Mouse (Mus musculus): ENCODE data around the gene Mrpl19. TPM values are rescaled to one million over a fixed set of nuclear protein-coding genes. Genes with fewer than 3 reads are reported as not detected.

Gene Mrpl19
- 51.0 and 57.0 TPM in 2 replicates for polyA plus RNA-seq (2016; fragmentation: Nextera tagmentation; extraction: Ambion mirVana)

DNA sequence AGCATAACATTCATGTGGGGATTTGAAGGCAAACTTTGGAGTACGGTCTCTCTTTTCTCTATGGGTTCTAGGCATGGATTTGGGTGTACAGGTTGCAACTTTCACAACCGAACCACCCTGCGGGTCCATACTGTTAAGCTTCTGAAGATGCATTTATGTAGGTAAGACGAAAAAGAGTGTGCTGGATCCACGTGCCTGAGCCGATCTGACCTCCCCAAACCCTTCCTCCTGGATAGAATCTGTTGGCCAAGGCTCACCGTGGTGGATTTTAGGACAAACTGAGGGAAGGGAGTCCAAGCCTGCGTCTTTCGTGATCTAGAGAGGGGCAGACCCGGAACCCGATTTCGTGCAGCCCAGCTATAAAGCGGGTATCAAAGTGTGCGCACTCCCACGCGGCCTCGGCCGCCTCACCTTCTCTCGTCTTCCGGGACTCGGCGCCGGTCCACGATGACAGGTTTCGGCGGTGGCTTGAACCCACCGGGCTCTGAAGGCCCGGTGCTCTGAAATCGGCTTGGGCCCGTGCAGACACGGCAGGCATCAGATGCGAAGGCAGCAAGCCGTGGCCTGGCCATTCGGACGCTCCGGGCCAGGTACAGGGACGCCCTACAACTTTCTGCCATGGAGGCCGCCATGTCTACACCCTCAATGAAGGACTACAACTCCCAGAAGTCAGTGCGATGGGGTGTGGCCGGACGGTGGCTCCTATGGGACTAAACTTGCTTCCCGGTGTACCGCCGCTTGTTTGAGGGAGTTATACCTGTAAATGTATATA, at the start of gene Mrpl19:
Gene Mrpl19 (minus strand): TSS at position 663 of the 772 bp plus-strand sequence.
- H3K4me2 ChIP-seq (replicated peaks) = peak within 1 kb of the TSS; percentile 67
- H3K27me3 ChIP-seq = no peaks in the 10 kb centered on the region
- ATAC-seq (ENCODE audit: insufficient number of reproducible peaks, insufficient read depth, low FRiP score, low TSS enrichment) = peak; percentile 95
- peak within 1 kb of the TSS; percentile 60 for H3K9ac ChIP-seq
- peaks cover 29% of the 10 kb centered on the region for H3K36me3 ChIP-seq
- no peaks in the 10 kb centered on the region for H3K9me3 ChIP-seq
- peaks cover 7% of the 10 kb centered on the region; the same call in 1 of the 2 replicates for H3K4me1 ChIP-seq
- no peak within 1 kb of the TSS for H3K27ac ChIP-seq
- WGBS = 2% methylated on average over 44 of the region's 44 CpGs
- peak within 1 kb of the TSS; percentile 83 for H3K4me3 ChIP-seq

DNA sequence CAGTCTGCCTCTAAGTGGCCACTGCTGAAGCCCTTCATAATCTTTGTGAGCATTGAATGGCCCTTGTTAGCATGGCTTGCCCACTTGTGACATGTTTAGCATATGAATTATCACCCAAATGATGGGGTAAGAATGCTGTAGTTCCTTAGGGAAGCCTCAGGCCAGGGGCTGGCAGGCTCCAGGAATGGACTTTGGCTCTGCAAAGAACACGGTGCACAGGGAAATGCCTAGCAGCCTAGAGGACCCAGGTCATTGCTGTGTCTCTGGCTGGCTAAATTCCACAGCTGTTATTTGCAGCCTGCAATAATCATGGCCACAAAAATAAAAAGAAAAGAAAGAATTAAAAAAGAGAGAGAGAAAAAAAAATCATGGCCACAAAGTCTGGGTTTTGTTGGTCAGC, 46.6 kb upstream of the Mrpl19 start:
- Histone ChIP-seq H3K36me3 (no peaks in the 10 kb centered on the region), H3K4me3 (no peak overlapping the region), H3K27me3 (no peaks in the 10 kb centered on the region), H3K27ac (no peak overlapping the region), H3K9ac (no peak overlapping the region), H3K9me3 (no peaks in the 10 kb centered on the region), H3K4me2 (replicated peaks) (no peak overlapping the region), H3K4me1 (no peaks in the 10 kb centered on the region)
- ATAC-seq (ENCODE audit: insufficient number of reproducible peaks, insufficient read depth, low FRiP score, low TSS enrichment) = no peak
- WGBS = 85% methylated on average over 1 of the region's 1 CpGs

DNA sequence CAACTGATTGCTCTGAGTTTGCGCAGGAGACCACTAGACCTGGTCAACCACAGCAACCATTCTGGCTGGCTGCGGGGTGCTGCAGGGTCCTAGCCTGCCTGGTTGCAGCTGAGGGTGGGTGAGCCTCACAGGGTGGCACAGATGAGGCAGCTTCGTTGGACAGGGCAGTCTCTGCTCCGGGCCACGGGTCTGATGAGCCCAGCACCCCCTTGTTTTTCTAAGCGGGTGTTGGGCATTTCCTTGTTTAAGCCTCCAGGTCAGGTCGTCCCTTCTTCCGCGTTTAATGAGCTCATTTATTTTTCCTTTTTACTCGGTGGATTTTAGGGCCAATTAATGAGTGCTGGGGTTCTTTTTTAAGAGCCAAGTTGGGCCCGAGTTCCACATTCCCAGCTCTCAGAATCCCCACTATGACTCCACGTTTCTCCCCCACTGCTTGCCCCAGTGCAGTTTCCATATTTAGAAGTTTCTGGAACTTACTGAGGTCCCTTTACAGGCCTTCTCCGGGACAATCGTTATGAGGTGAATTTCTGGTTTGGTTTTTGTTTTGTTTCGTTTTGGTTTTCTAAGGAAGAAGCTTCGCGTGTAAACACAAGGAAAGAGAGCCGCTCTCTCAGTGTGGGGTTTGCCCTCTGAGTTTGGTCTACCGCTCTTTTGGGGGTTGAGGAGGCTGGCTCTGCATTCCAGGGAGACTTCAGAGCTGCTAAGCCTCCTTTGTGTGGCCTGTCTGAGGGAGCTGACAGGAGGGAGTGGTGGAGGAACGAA, 24.5 kb upstream of the Mrpl19 start:
- Histone ChIP-seq H3K36me3 (no peaks in the 10 kb centered on the region), H3K9ac (no peak overlapping the region), H3K27me3 (0 out of 2 replicates have a peak, but pooled peaks cover 3% of the 10 kb centered on the region), H3K4me2 (replicated peaks) (no peak overlapping the region), H3K4me1 (peaks cover 17% of the 10 kb centered on the region; the same call in 1 of the 2 replicates), H3K27ac (no peak overlapping the region), H3K4me3 (no peak overlapping the region), H3K9me3 (no peaks in the 10 kb centered on the region)
- no peak for ATAC-seq (ENCODE audit: insufficient number of reproducible peaks, insufficient read depth, low FRiP score, low TSS enrichment)
- WGBS = 40% methylated on average over 20 of the region's 20 CpGs

DNA sequence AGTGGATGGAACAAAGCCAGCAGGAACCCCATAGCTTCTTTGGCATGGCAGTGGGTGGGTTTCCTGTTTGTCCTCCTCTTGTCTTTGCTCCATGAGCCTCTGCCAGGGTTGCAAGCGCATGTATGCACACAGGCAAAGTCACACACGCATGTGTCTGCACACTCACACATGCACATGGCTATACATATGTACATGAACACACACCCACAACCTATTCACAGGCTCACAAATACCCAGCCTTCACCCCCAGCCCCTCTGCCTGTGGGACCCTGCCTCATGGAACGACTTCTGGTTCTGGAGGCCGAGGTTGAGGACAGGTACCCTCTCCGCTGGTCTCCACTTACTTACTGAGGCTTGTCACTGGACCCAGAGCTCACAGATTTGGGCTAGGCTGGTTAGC, 22.6 kb upstream of the Mrpl19 start:
- no peak overlapping the region for H3K4me2 ChIP-seq (replicated peaks)
- H3K27ac ChIP-seq = no peak overlapping the region
- H3K9ac ChIP-seq = no peak overlapping the region
- no peaks in the 10 kb centered on the region for H3K9me3 ChIP-seq
- 0 out of 2 replicates have a peak, but pooled peaks cover 3% of the 10 kb centered on the region for H3K27me3 ChIP-seq
- 95% methylated on average over 5 of the region's 5 CpGs for WGBS
- no peaks in the 10 kb centered on the region for H3K36me3 ChIP-seq
- peaks cover 17% of the 10 kb centered on the region; the same call in 1 of the 2 replicates for H3K4me1 ChIP-seq
- no peak overlapping the region for H3K4me3 ChIP-seq
- no peak for ATAC-seq (ENCODE audit: insufficient number of reproducible peaks, insufficient read depth, low FRiP score, low TSS enrichment)

DNA sequence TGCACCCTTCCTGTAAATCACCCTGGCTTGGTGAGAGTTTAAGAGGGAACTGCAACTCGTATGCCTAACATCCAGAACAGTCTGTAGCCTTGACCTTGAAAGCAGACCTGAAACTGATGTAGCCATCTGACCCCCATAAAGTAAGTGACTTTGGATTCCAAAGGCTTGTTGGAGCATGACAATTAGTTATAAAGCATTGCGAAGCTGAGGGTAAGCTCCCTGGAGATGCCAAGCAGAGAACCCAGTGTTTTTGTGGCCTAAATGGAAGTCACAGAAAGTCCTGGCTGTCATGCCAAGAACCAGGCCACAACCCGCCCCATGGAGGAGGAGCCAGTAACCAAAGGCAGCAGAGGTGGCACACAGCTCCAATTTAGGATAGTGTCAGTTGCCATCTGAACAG, 21.8 kb upstream of the Mrpl19 start:
- H3K27ac ChIP-seq = no peak overlapping the region
- H3K9me3 ChIP-seq = no peaks in the 10 kb centered on the region
- no peak overlapping the region for H3K4me2 ChIP-seq (replicated peaks)
- no peak overlapping the region for H3K4me3 ChIP-seq
- 56% methylated on average over 3 of the region's 3 CpGs for WGBS
- H3K9ac ChIP-seq = no peak overlapping the region
- H3K27me3 ChIP-seq = 0 out of 2 replicates have a peak, but pooled peaks cover 3% of the 10 kb centered on the region
- peaks cover 17% of the 10 kb centered on the region; the same call in 1 of the 2 replicates for H3K4me1 ChIP-seq
- no peak for ATAC-seq (ENCODE audit: insufficient number of reproducible peaks, insufficient read depth, low FRiP score, low TSS enrichment)
- no peaks in the 10 kb centered on the region for H3K36me3 ChIP-seq

DNA sequence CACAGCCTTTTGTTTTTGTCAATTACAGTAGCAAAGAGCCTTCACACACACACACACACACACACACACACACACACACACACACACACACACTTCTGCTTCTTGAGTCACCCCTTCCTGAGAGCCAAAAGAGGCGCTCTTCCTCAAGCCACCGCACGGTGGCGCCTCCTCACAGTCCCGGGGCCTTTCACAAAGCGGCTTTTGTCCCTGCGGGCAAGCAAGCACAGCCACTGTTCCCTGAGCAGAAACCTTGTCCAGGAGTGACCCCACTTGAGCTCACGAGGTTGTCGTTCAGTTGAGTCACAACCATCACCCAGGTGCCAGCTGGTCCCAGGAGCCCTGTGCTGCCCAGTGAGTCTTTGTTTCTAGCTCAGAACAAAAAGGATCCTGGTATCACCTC, 21.3 kb upstream of the Mrpl19 start:
- no peak overlapping the region for H3K27ac ChIP-seq
- no peaks in the 10 kb centered on the region for H3K36me3 ChIP-seq
- ATAC-seq (ENCODE audit: insufficient number of reproducible peaks, insufficient read depth, low FRiP score, low TSS enrichment) = no peak
- H3K4me2 ChIP-seq (replicated peaks) = no peak overlapping the region
- WGBS = 2% methylated on average over 9 of the region's 9 CpGs
- 0 out of 2 replicates have a peak, but pooled peaks cover 3% of the 10 kb centered on the region for H3K27me3 ChIP-seq
- no peak overlapping the region for H3K4me3 ChIP-seq
- no peaks in the 10 kb centered on the region for H3K9me3 ChIP-seq
- peaks cover 17% of the 10 kb centered on the region; the same call in 1 of the 2 replicates for H3K4me1 ChIP-seq
- no peak overlapping the region for H3K9ac ChIP-seq

DNA sequence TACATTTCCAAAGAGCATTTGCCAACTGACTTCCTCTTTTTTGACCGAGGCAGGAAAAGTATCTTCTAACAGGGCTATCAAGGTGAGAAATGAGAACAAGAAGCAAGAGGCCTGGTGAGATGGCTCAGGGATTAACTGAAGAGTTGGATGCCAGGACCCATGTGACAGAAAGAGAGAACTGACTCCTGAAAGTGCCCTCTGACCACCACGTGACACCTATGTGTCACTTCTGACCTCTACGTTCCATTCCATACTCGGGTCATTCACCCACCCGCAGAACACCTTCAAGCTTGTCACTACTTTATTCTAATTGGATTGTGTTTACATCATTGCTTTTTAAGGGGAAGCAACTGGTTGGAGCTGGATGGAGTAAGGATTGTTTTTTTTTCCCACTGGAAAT, 20.8 kb upstream of the Mrpl19 start:
- 48% methylated on average over 5 of the region's 5 CpGs for WGBS
- H3K27me3 ChIP-seq = 0 out of 2 replicates have a peak, but pooled peaks cover 3% of the 10 kb centered on the region
- no peak overlapping the region for H3K4me2 ChIP-seq (replicated peaks)
- no peak overlapping the region for H3K4me3 ChIP-seq
- peaks cover 17% of the 10 kb centered on the region; the same call in 1 of the 2 replicates for H3K4me1 ChIP-seq
- H3K36me3 ChIP-seq = no peaks in the 10 kb centered on the region
- no peak for ATAC-seq (ENCODE audit: insufficient number of reproducible peaks, insufficient read depth, low FRiP score, low TSS enrichment)
- H3K9me3 ChIP-seq = no peaks in the 10 kb centered on the region
- H3K9ac ChIP-seq = no peak overlapping the region
- no peak overlapping the region for H3K27ac ChIP-seq

DNA sequence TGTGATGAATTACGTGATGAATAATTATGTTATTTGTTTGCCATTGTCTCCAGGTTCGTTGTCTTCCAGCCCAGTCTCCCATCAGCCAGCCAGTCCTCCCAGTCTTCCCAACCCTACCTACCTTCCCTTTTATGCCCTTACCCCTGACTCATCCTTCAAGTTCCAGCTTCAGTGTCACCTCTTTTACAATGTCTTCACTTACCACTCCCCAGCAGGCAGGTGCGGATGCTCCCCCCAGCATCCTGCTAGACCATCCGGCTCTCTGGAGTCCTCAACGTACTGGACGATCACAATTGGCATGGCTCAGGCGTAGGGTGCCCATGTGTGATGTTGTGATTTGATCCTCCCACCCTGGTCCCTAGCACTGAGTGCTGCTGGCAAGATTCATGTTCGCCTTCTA, 20.4 kb upstream of the Mrpl19 start:
- 90% methylated on average over 8 of the region's 8 CpGs for WGBS
- Histone ChIP-seq H3K27ac (no peak overlapping the region), H3K4me2 (replicated peaks) (no peak overlapping the region), H3K9ac (no peak overlapping the region), H3K4me3 (no peak overlapping the region), H3K4me1 (peaks cover 17% of the 10 kb centered on the region; the same call in 1 of the 2 replicates), H3K36me3 (no peaks in the 10 kb centered on the region), H3K27me3 (0 out of 2 replicates have a peak, but pooled peaks cover 3% of the 10 kb centered on the region), H3K9me3 (no peaks in the 10 kb centered on the region)
- no peak for ATAC-seq (ENCODE audit: insufficient number of reproducible peaks, insufficient read depth, low FRiP score, low TSS enrichment)

DNA sequence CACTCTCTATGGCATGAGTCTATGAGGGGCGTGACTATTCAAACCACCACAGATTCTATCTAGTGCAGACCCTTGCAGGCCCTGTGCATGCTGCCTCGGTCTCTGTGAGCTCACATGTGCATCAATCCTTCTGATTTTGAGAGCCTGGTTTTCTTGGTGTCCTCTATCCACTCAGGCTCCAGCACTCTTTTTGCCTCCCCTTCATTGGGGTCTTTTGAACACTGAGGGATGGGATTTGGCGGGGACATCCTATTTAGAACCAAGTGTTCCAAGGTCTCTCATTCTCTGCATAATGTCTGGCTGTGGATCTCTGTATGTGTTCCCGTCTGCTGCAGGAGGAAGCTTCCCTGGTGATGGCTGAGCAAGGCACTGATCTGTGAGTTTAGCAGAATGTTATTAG, 13.5 kb upstream of the Mrpl19 start:
- 85% methylated on average over 4 of the region's 4 CpGs for WGBS
- H3K9ac ChIP-seq = no peak overlapping the region
- no peaks in the 10 kb centered on the region for H3K4me1 ChIP-seq
- no peaks in the 10 kb centered on the region for H3K9me3 ChIP-seq
- no peak overlapping the region for H3K4me2 ChIP-seq (replicated peaks)
- no peak overlapping the region for H3K4me3 ChIP-seq
- no peaks in the 10 kb centered on the region for H3K27me3 ChIP-seq
- H3K36me3 ChIP-seq = no peaks in the 10 kb centered on the region
- no peak overlapping the region for H3K27ac ChIP-seq
- ATAC-seq (ENCODE audit: insufficient number of reproducible peaks, insufficient read depth, low FRiP score, low TSS enrichment) = no peak

DNA sequence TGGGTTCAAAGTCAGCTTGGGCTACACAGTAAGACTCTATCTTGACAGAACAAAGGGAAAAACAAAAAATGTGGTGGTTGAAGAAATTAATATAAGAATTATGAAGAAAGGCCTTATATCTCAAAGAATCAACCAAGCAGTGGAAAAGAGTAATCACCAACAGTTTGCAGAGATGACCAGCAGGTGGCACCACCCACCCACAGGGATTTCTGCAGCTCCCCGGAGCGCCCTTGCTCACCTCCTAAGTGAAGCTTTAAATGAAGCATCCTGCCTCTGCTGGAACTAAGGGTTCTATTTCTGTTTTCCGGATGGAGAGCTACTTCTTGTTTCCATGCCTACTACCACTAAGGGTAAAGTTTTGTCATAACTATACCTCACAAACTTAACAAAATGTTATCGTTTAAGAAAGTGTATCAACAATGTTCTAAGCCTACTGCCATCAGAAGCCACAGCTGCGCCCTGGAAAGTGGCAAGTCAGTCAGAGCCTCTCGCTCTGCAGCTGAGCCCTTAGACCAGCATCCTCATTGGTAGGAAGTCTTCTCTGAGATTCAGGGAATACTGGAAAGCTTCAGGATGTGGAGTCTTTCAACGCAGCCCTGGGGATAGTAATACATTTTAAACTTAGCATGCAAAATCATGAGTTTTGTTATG, 10.3 kb upstream of the Mrpl19 start:
- no peaks in the 10 kb centered on the region for H3K27me3 ChIP-seq
- no peak for ATAC-seq (ENCODE audit: insufficient number of reproducible peaks, insufficient read depth, low FRiP score, low TSS enrichment)
- no peaks in the 10 kb centered on the region for H3K9me3 ChIP-seq
- no peaks in the 10 kb centered on the region for H3K36me3 ChIP-seq
- no peak overlapping the region for H3K4me2 ChIP-seq (replicated peaks)
- no peak overlapping the region for H3K9ac ChIP-seq
- no peak overlapping the region for H3K4me3 ChIP-seq
- H3K27ac ChIP-seq = no peak overlapping the region
- H3K4me1 ChIP-seq = no peaks in the 10 kb centered on the region
- WGBS = 33% methylated on average over 7 of the region's 7 CpGs

DNA sequence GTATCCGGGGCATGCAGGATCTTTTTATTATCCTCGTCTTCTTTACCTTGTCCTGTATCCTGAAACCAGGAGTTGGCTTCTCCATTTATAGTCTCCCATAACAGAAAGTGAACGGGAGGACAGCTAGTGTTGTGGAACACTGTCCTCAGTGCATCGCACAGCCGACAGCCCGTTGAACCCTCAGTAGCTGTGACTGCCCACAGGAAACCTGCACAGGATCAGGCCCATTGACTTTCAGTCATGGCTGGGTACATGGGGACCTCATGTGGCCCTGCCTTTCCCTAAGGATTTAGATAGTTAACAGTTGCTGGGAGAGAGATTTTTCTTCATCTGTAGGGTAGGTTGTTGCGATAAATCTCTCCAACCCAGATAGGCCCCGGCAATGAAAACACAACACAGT, 6.8 kb upstream of the Mrpl19 start:
- Histone ChIP-seq H3K27me3 (no peaks in the 10 kb centered on the region), H3K4me2 (replicated peaks) (no peak overlapping the region), H3K4me1 (no peaks in the 10 kb centered on the region), H3K4me3 (no peak overlapping the region), H3K9me3 (no peaks in the 10 kb centered on the region), H3K36me3 (no peaks in the 10 kb centered on the region), H3K9ac (no peak overlapping the region), H3K27ac (no peak overlapping the region)
- WGBS = 85% methylated on average over 8 of the region's 8 CpGs
- ATAC-seq (ENCODE audit: insufficient number of reproducible peaks, insufficient read depth, low FRiP score, low TSS enrichment) = no peak

Measured in embryonic facial prominence, embryonic 12.5 days (tissue).